Mouse (Mus musculus) MEL (cell line): ENCODE data around the gene Cdkn1b.

Experiments used
- CTCF ChIP-seq, 3 experiments: IDR thresholded peaks in 2 of 3; conservative IDR thresholded peaks in 1 of 3; 2 replicates each; pipeline ENCODE4 v1.5.1; 2011 to 2012; ENCODE audit warnings: low read length in 3 of 3, low read depth in 2 of 3, mild to moderate bottlenecking in 2 of 3, improper control_type of control experiment in 1 of 3, inconsistent platforms in 1 of 3, mixed read lengths in 1 of 3, moderate library complexity in 1 of 3; ENCODE audit not compliant: control insufficient read depth in 1 of 3, insufficient read depth in 1 of 3, poor library complexity in 1 of 3, severe bottlenecking in 1 of 3
- E2F4 ChIP-seq: IDR thresholded peaks from 2 replicates; pipeline ENCODE4 v1.6.1; 2011; ENCODE audit warnings: low read depth, low read length, improper control_type of control experiment, borderline replicate concordance

GRCm38 (mm10) chr6:134920190-134921013 is at the start of gene Cdkn1b:
- no peak for TF ChIP-seq CTCF (IDR thresholded peaks at IDR 0.05 in 2 of 3, conservative IDR thresholded peaks at IDR 0.05 in 1 of 3; ENCODE audit: control insufficient read depth in 1 of 3, insufficient read depth in 1 of 3, low read depth in 2 of 3, low read length in 3 of 3, poor library complexity in 1 of 3, severe bottlenecking in 1 of 3)
- no peak for TF ChIP-seq E2F4
